Mouse (Mus musculus) stomach, embryonic 16.5 days (tissue): ENCODE data around the gene 4930562C15Rik. TPM values are rescaled to one million over a fixed set of nuclear protein-coding genes. Genes with fewer than 3 reads are reported as not detected.

Experiments
- ATAC-seq: fragments of 200-750 bp; cut with Nextera tagmentation; 2 replicates; pipeline ENCODE4 v1.8.0; 2017; ENCODE audit warnings: moderate number of reproducible peaks, moderate TSS enrichment; ENCODE audit not compliant: insufficient read depth, low FRiP score
- H3K27ac ChIP-seq: fragments of 300-500 bp; sonication (generic); 2 replicates; pipeline ENCODE4 v1.5.1; 2014; ENCODE audit warnings: low read length
- H3K27me3 ChIP-seq: fragments of 300-500 bp; sonication (generic); 2 replicates; pipeline ENCODE4 v1.6.1; 2014; ENCODE audit warnings: low read length, control low read depth, mixed read lengths; ENCODE audit not compliant: control insufficient read depth, insufficient read depth
- H3K36me3 ChIP-seq: fragments of 300-500 bp; sonication (generic); 2 replicates; pipeline ENCODE4 v1.6.1; 2014; ENCODE audit warnings: low read length; ENCODE audit not compliant: control insufficient read depth, insufficient read depth
- H3K4me1 ChIP-seq: fragments of 300-500 bp; sonication (generic); 2 replicates; pipeline ENCODE4 v1.6.1; 2014; ENCODE audit warnings: low read length, control low read depth, mixed read lengths; ENCODE audit not compliant: control insufficient read depth, insufficient read depth
- H3K4me2 ChIP-seq: fragments of 300-500 bp; sonication (generic); 2 replicates; pipeline ENCODE4 v1.6.1; 2014; ENCODE audit warnings: low read depth, low read length, mixed read lengths
- H3K4me3 ChIP-seq: fragments of 300-500 bp; sonication (generic); replicated peaks from 2 replicates; pipeline ENCODE4 v1.5.1; 2014; ENCODE audit warnings: mild to moderate bottlenecking, low read length
- H3K9ac ChIP-seq: fragments of 300-500 bp; sonication (generic); 2 replicates; pipeline ENCODE4 v1.6.1; 2014; ENCODE audit warnings: low read length
- H3K9me3 ChIP-seq: fragments of 300-500 bp; sonication (generic); replicated peaks from 2 replicates; pipeline ENCODE4 v1.6.1; 2016; ENCODE audit warnings: low read length, control low read depth; ENCODE audit not compliant: control insufficient read depth
- WGBS: fragments of 180-500 bp; shearing (Covaris S2); extraction: QIAGEN DNeasy Blood & Tissue Kit; methylation state at CpG from one replicate; pipeline ENCODE4 v1.1.7; 2014; 5-methylcytosine and 5-hydroxymethylcytosine counted together
- polyA plus RNA-seq: library from polyadenylated mRNA; unstranded; fragments of >200 nt; fragmentation: Nextera tagmentation; extraction: Ambion mirVana; gene quantifications from 2 replicates; pipeline ENCODE4 v1.2.1, GENCODE M21; 2015

4930562C15Rik gene
- polyA plus RNA-seq, 1 experiment from 2014 or later = 0.27 TPM

DNA sequence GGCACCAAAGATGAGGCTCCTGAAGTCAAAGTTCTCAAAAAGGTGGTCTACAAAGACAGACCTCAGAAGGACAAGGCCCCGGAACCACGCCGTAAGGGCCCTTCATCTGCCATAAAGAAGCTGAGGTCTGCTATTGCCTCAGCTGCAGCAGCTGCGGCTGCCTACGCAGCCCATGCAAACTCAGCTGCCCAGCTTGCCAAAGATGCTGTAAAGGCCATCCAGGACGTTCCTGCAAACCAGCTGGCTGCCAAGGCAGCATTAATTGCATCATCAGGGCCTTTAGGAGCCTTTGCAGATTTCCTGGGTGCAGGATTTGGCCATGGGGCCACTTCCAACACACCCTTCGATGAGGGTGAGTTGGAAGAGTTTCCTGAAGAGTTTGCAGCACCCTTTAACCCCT lies 15.1 kb downstream of the 4930562C15Rik start:
- Histone ChIP-seq H3K4me1 (peaks cover 13% of the 10 kb centered on the region), H3K9ac (no peak overlapping the region), H3K4me2 (no peak overlapping the region), H3K27ac (peak overlapping the region; percentile 76), H3K27me3 (no peaks in the 10 kb centered on the region), H3K4me3 (no peak overlapping the region), H3K36me3 (no peaks in the 10 kb centered on the region), H3K9me3 (no peaks in the 10 kb centered on the region)
- no peak for ATAC-seq
- 66% methylated on average over 7 of the region's 7 CpGs for WGBS

DNA sequence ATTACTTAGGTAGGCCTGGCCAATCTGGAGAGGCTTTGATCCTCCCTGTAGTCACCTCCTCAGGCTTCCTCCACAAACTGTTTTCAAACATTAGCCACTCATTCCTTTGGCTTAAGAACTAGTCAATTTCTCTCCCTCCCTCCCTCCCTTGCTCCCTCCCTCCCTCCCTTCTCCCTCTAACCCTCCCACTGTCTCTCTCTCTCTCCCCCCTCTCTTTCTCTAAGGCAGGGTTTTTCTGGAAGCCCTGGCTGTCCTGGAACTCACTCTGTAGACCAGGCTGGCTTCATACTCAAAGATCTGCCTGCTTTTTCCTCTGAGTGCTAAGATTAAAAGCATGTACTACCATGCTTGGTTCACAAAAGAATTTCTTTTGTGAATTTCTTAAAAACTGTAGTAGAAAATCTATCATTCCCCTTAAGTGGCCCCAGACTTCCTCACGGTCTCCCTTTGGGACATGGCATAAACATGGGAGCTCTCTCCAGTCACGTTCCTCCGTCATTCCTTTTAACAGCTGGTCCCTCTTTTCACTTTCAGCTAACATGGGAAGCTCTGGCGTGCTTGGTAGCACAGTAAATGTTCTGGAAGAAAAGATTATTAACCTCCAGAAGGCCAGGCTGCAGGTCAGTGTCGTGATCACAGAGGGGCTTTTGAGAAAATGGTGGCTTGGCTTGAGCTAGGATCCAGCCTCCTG lies 15.9 kb downstream of the 4930562C15Rik start:
- Histone ChIP-seq H3K4me1 (peaks cover 13% of the 10 kb centered on the region), H3K27ac (peak overlapping the region; percentile 76), H3K9me3 (no peaks in the 10 kb centered on the region), H3K4me2 (no peak overlapping the region; the same call in 1 of the 2 replicates), H3K4me3 (no peak overlapping the region), H3K36me3 (no peaks in the 10 kb centered on the region), H3K27me3 (no peaks in the 10 kb centered on the region), H3K9ac (no peak overlapping the region)
- ATAC-seq = peak; percentile 64; the same call in 1 of the 2 replicates
- 40% methylated on average over 5 of the region's 5 CpGs for WGBS

DNA sequence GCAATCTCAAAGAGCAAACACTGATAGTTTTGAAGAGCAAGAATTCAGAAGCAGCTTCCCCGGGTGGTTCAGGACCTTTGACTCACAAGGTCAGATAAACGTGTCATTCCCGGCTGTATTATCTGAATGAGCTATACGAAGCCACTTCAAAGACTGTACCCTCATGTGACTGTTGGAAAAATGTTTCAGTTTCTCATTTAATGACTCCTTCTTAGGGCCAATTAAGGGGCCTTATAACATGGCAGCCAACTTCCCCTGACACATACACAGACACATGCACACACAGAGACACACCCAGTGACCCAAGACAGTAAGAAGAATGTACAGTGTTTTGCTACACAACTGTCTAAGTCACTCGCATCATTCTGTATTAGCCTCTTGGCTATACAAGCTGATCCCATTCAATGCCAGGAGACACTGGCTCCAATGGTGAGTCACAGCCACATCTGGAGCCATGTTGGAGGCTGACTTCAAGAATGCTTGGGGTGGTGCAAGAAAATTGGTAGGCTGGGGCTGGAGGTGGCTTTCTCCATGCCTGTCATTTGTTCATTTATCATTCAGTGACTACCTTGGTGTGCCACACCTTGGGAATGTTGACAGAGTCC lies 19.9 kb downstream of the 4930562C15Rik start:
- H3K4me3 ChIP-seq = no peak overlapping the region
- H3K4me2 ChIP-seq = no peak overlapping the region
- ATAC-seq = no peak
- no peaks in the 10 kb centered on the region for H3K9me3 ChIP-seq
- H3K27me3 ChIP-seq = no peaks in the 10 kb centered on the region
- no peaks in the 10 kb centered on the region for H3K36me3 ChIP-seq
- H3K27ac ChIP-seq = no peak overlapping the region
- H3K4me1 ChIP-seq = peaks cover 13% of the 10 kb centered on the region
- no peak overlapping the region for H3K9ac ChIP-seq
- WGBS = 28% methylated on average over 5 of the region's 5 CpGs

DNA sequence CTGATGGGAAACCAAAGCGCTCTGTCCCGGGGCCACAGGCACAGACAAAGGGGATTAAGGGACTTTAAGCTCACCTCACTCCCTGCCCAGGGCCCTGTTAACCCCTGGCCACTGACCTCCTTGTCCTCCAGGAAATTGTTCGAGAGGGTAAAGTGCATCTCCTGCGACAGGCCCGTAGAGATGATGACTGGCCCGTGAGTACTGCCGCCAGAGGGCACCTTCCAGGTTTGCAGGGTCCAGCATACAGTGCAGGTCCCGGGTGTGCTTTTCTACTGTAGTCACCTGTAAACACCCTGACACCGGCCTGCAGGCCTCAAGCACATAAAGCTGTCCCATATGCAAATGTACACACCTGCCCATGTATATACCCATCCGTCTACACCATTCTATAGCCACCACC lies 26.2 kb downstream of the 4930562C15Rik start:
- Histone ChIP-seq H3K9ac (no peak overlapping the region), H3K4me3 (no peak overlapping the region), H3K4me1 (peaks cover 4% of the 10 kb centered on the region; the same call in 1 of the 2 replicates), H3K36me3 (no peaks in the 10 kb centered on the region), H3K9me3 (no peaks in the 10 kb centered on the region), H3K27me3 (no peaks in the 10 kb centered on the region), H3K4me2 (no peak overlapping the region), H3K27ac (no peak overlapping the region)
- WGBS = 45% methylated on average over 10 of the region's 10 CpGs
- no peak for ATAC-seq

DNA sequence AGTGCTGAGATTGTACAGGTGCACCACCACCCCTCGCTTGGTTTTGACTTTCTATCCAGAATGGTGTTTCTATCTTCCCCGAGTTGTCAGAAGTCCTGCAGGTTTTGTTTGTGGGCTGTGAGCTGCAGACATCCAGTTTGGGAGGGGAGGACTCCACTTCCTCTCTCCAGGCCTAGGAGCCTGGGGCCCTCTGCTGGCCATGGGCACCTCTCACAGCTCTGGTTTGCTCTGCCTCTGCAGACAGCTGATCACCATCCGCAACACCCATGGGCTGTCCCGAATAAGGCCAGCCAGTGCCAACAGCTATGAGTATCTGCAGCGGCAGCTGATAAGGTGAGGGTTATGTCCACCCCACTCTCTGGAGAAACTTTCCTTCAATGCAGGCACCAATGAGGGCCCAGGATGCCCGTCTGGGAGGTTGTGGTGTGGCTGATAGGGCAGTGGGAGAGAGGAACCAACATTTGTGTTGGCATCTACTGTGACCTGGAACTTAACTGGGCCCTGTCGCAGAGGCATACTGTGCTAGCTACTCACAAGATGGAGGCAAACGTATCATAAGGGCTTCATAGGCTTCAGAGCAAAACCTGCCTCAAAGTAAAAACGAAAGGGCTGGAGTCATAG lies 27.8 kb downstream of the 4930562C15Rik start:
- WGBS = 46% methylated on average over 9 of the region's 9 CpGs
- no peak overlapping the region for H3K27ac ChIP-seq
- peak; percentile 89 for ATAC-seq

DNA sequence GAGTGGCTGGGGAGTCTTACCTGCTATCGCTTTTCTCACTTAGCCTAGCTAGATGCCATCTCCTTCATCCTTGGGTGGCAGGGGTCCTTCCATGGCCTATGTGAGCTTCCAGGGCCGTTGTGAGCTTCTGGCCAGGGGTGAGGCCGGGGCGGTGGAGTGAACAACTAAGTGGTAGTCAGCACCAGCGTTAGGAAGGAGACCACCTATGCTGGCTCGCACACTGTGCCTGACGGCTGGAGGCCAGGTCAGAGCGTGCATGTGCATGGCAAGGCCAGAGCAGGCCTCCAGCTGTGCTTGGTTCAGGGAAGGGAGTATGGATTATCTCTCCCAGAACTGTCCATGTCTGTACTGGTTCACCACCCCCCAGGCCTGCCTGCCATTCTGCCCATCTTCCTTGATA lies 28.5 kb downstream of the 4930562C15Rik start:
- no peak for ATAC-seq
- H3K27me3 ChIP-seq = no peaks in the 10 kb centered on the region
- H3K27ac ChIP-seq = no peak overlapping the region
- H3K9me3 ChIP-seq = no peaks in the 10 kb centered on the region
- WGBS = 83% methylated on average over 8 of the region's 8 CpGs
- no peak overlapping the region for H3K4me2 ChIP-seq
- H3K4me3 ChIP-seq = no peak overlapping the region
- no peak overlapping the region for H3K9ac ChIP-seq
- peaks cover 4% of the 10 kb centered on the region; the same call in 1 of the 2 replicates for H3K4me1 ChIP-seq
- no peaks in the 10 kb centered on the region for H3K36me3 ChIP-seq

More for the DNA sequence above, 27.8 kb downstream of the 4930562C15Rik start:
- peak overlapping the region; percentile 43; the same call in 1 of the 2 replicates for H3K9ac ChIP-seq
- no peak overlapping the region for H3K4me3 ChIP-seq
- no peak overlapping the region for H3K4me2 ChIP-seq
- no peaks in the 10 kb centered on the region for H3K9me3 ChIP-seq
- H3K36me3 ChIP-seq = no peaks in the 10 kb centered on the region
- peaks cover 4% of the 10 kb centered on the region; the same call in 1 of the 2 replicates for H3K4me1 ChIP-seq
- no peaks in the 10 kb centered on the region for H3K27me3 ChIP-seq

DNA sequence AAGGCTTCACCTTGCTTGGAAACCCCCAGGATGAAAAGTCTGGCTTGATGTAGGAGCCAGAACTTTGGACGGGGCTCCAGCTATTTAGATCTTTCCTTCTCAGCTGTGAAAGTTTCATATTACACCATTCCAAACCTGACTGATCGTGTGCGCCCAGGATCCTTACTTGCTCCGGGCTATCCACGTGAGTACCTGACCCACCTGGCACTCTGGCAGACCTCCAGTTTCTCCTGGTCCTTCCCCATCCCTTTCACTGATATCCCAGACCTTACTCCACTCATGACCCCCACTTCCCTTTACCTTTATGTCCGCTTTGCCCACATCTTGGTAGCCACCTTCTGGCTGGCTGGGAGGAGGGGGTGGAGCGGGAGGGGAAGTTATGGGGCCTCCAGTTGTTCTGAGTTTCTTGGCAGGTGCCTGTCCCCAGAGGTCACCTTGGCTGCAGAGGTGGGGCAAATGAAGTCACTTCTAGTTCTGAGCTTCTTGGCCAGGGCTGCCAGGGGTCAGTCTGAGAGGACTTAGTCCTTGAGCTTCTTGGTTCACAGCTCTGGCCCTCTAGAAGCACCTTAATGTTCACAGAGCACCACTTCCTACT lies 31.0 kb downstream of the 4930562C15Rik start:
- Histone ChIP-seq H3K4me3 (no peak overlapping the region), H3K27ac (no peak overlapping the region), H3K9me3 (no peaks in the 10 kb centered on the region), H3K4me1 (peaks cover 4% of the 10 kb centered on the region; the same call in 1 of the 2 replicates), H3K27me3 (no peaks in the 10 kb centered on the region), H3K4me2 (no peak overlapping the region), H3K36me3 (peaks cover 9% of the 10 kb centered on the region; the same call in 1 of the 2 replicates), H3K9ac (peak overlapping the region; percentile 11; the same call in 1 of the 2 replicates)
- 47% methylated on average over 7 of the region's 7 CpGs for WGBS
- ATAC-seq = no peak

DNA sequence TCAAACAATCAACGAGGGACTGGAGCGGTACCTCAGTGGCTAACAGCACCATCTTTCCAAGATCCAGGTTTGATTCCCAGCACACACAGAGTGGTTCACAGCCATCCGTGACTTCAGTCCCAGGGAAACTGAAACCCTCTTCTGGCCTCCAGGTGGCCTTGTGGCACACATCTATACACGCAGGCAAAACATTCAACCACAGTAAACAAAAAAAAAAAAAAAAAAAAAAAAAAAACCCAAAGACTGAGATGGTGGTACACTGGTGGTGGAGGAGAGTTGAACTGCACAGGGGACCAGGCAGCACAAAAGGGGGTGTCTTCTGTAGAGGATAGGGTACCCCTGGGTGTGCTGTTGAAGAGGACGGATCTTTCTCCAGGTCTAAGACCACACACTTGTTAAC lies 35.3 kb downstream of the 4930562C15Rik start:
- WGBS = 85% methylated on average over 5 of the region's 5 CpGs
- no peak for ATAC-seq
- Histone ChIP-seq H3K27me3 (no peaks in the 10 kb centered on the region), H3K27ac (no peak overlapping the region), H3K9ac (no peak overlapping the region), H3K36me3 (peaks cover 15% of the 10 kb centered on the region; the same call in 1 of the 2 replicates), H3K4me1 (no peaks in the 10 kb centered on the region), H3K9me3 (no peaks in the 10 kb centered on the region), H3K4me2 (no peak overlapping the region), H3K4me3 (no peak overlapping the region)

DNA sequence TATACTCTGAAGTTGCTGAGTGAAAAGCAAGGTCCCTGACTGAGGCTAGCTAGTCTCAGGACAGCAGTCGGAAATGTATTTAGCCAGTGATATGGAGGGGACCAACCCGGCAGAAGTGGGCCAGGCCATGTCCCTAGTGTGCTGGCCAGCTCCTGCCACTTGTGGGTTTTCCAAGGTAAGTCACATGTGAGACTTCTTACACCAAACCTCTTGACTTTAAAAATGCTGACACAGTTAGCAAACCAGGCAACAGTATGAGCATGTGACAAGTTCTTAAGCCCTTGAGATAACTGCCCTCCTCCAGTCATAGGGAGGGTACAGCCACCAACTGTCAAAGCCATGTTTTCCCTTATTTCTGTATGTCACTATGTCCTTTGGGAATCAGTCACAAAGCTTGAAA lies 36.7 kb downstream of the 4930562C15Rik start:
- H3K27me3 ChIP-seq = no peaks in the 10 kb centered on the region
- H3K4me1 ChIP-seq = peaks cover 13% of the 10 kb centered on the region
- H3K4me2 ChIP-seq = no peak overlapping the region
- H3K27ac ChIP-seq = no peak overlapping the region
- no peak for ATAC-seq
- H3K4me3 ChIP-seq = no peak overlapping the region
- H3K9ac ChIP-seq = no peak overlapping the region
- peaks cover 17% of the 10 kb centered on the region; the same call in 1 of the 2 replicates for H3K36me3 ChIP-seq
- no peaks in the 10 kb centered on the region for H3K9me3 ChIP-seq
- 70% methylated on average over 2 of the region's 2 CpGs for WGBS
